Mouse (Mus musculus) T-cell, adult 2 months (primary cell): ENCODE results near the gene Golph3.

Source experiments
- DNase-seq: peaks from one replicate; pipeline ENCODE4 v3.0.0; 2022; ENCODE audit warnings: low spot score

Gene Golph3

DNA sequence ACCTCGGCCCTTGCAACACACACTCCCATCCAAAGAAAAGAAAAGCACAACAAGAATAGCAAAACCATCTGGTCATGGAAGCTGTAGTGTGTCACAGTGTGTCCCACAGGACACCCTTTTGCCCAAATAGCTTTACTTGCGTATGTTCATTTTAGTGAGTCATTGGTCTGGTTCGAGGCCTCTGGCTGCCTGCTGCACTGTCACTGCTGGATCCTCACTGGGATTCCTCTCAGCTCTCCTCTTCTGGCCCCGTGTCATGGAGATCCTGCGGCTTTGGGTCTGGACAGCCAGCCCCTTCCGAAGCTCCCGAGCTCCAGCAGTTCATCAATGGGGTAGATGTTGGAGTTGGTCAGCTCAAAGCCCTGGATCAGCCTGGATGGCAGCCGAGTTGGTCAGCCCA is 2.8 kb upstream of the Golph3 start:
- DNase-seq: no peak

DNA sequence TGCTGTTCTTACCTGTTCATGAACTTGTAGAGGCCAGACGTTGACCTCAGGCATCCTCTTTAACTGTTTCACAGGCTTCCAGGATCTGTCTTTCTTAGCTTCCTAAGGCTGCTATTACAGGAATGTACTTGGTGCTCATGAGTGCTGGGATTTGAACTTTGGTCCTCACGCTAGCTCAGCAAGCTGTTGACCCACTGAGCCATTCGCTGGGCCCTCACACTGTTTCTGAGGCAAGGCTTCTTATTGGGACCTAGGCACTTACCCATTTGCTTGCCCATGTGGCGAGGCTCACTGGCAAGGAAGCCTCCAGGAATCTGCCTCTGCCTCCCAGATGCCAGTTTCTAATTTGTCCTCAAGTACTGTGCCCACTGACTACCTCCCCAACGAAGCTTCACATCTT is 1.4 kb upstream of the Golph3 start:
- no peak for DNase-seq

GRCm38 (mm10) chr15:12320441-12321090 is 684 bp upstream of the Golph3 start:
- DNase-seq: no peak

DNA sequence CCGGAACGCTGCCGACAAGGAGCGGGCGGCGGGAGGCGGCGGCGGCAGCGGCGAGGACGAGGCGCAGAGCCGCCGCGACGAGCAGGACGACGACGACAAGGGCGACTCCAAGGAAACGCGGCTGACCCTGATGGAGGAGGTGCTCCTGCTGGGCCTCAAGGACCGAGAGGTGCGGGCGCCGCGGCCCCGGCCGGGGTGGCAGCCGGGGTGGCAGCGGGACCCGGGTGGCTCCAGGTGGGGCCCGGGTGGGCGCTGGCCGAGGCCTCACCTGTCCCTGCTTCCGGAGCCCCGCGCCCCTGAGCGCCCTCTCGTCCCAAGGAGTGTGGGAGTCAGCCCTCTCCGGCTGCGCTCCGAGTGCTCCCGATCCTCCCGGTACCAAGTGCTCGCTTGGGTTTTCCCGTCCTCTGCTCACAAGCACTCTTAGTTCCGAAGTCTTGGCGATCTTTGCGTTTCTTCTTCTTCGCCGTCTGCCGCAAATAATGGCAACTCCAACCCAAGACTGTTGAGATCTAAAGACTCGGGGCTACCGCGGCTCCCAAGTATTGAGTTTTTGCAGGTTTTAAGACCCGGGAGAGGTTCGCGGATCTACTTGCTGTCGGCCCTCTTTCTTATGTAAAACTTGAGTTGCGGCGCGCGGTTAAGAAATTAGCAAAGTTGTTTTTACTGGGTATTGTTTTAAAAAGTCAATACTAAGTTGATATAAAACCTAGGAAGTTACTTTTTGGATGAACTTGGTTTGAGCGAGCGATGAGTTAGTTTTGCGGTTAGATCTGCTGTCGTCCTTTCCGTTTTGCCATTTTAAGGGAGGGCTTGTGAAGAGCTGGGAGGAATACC is 755 bp downstream of the Golph3 start, which contains the start of gene 1810049J17Rik:
1810049J17Rik (minus strand) TSS at position 112 of the 834 bp plus-strand sequence.
- DNase-seq: peak; percentile 33

GRCm38 (mm10) chr15:12322676-12323402 is 1.6 kb downstream of the Golph3 start:
- DNase-seq: no peak

DNA sequence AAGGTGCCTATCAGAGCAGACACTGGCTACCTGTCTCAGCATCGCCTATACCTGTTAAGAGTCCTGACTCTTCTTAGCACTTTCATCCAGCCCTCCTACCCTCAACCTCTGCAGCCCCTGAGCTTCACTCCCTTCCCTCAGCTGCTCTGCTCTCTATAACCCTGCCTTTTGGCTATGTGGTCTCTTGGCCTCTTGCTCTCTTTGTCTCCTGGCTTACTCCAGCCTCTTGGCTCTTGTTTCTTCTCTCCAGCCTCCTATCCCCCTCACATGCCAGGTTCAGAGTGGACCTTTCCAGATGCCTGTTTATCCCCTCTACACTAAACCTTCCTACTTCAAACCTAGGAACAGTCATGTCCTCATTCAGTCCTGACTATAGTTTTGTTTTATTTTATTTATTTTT is 3.1 kb downstream of the Golph3 start:
- no peak for DNase-seq

- DNase-seq: no peak
These were observed 9.1 kb downstream of the Golph3 start for GRCm38 (mm10) chr15:12330389-12330788.

DNA sequence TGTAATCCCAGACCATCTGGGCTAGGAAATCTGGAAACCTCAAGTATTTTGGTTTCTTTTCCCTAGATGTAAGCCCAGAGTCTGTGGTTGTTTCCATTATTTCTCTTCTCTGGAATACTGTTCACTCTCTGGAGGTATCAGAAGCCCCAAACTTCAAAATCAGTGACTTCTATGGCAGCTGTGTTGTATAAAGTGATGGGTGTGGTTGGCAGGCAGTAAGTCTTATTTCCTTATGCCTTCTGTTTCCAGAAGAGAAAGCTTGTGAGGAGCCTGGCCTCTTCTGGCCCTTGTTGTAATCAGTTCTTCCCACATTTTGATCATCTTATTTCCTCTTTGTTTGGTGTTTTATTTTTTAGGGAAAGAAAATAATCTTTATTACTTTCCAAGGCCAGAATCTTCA is 9.6 kb downstream of the Golph3 start:
- DNase-seq: no peak

GRCm38 (mm10) chr15:12331300-12331699 is 10.1 kb downstream of the Golph3 start:
- no peak for DNase-seq

GRCm38 (mm10) chr15:12334381-12334780 is 13.1 kb downstream of the Golph3 start:
- no peak for DNase-seq

- DNase-seq: no peak
These were observed 16.0 kb downstream of the Golph3 start for GRCm38 (mm10) chr15:12337030-12337778.

- DNase-seq: no peak
These were observed 16.5 kb downstream of the Golph3 start for GRCm38 (mm10) chr15:12337779-12338137.

DNA sequence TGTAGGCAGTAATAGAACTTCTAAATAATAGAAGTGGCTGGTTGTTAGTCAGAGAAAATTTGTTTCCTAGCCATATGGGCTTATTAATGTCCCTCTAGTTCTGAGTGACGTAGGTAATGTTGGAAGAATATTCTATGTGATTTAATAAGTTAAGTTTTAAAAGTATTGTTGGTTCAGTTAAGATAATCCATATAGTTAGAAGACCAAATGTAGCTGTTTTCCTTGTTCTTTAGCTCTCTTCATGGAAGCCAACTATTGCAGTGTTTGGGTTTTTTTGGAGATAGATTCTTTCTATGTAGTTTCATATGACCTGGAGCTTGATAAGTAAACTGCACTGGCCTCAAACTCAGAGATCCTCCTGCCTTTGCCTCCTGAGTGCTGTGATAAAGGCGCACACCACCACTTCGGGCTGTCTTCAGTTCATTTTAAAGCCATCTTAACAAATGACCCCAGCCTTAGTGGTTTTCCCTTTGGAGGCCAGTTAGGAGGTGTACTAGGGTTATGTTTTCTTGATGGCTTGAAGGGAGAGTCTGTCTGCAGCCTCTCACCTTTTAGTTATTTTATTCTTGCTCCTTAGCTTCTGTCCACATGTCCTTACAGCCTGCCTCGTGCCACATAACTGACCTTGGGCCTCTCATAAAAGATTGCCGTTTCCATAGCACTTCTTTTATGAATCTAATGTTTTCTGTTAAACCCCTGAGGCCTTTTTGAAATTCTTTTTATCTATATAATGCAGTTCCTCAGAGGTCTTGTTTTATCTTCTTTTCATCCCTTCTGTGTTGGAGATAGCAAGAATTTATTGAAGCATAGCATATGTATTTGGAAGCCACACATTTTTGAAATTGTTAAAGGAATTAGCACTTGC is 19.5 kb downstream of the Golph3 start:
- DNase-seq: no peak

DNA sequence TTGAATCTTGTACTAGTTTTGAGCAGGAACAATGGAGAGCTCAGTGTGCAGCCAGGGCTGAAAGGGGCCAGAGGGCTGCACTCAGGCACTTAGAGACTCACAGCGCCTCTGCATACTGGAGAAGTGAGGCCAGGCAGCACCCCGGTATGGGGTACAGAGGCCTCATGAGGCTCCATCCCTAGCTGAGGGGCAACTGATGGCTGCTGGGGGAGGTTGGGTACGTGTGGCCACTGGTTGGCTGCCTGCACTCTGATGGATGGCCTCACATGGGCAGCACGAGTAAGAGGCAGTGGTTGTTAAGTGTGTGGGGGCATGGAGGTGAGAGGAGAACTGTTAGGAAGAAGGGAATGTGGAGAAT is 20.1 kb downstream of the Golph3 start:
- DNase-seq: no peak

DNA sequence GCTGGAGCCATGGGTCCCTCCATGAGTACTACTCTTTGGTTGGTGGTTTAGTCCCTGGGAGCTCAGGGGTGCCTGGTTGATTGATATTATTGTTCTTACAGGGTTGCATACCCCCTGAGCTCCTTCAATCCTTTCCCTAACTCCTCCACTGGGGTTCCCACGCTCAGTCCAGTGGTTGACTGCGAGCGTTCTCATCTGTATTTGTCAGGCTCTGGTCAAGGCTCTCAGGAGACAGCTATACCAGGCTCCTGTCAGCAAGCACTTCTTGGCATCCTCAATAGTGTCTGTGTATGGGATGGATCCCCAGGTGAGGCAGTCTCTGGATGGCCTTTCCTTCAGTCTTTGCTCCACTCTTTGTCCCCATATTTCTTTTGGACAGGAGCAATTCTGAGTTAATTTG is 25.7 kb downstream of the Golph3 start:
- no peak for DNase-seq

- DNase-seq: peak; percentile 12
These were observed 27.7 kb downstream of the Golph3 start for GRCm38 (mm10) chr15:12348950-12349349.

DNA sequence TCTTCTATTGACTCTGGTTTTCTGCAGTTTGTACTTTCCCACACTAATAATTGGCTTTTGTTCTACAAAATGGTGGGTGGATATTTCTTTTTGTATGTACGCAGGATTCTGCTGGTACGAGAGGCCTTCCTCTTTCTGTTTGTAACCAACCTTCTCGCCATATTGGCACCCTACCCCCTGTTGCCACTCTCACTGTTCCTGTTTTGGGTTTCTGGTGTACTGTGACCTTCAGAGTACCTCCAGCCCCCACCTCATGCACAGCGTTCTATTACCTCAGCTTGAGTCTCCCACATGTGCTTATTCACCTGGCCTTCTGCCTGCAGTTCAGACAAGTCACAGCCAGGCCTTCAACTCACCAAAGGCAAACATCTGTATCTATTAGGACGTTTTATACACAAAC is 28.6 kb downstream of the Golph3 start:
- DNase-seq: no peak

DNA sequence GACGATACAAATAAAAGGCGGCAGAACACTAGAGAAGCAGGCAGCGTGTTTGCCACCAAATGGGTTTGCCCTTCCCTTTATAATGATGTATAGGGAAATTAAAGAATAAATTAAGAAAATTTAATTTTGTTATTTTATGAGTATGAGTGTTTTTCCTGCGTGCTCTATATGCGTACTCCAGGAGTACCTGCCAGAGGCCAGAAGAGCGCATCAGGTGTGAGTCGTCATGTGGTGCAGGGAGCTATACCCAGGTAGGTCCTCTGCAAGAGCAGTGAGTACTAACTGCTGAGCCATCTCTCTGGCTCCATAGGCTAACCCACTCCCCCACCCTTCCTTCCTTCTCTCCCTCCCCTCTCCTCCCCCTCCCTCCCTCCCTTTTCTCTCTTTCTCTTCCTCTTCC is 30.2 kb downstream of the Golph3 start:
- DNase-seq: no peak

GRCm38 (mm10) chr15:12354281-12354810 is 33.1 kb downstream of the Golph3 start:
- no peak for DNase-seq

GRCm38 (mm10) chr15:12355261-12355660 is 34.0 kb downstream of the Golph3 start:
- no peak for DNase-seq

DNA sequence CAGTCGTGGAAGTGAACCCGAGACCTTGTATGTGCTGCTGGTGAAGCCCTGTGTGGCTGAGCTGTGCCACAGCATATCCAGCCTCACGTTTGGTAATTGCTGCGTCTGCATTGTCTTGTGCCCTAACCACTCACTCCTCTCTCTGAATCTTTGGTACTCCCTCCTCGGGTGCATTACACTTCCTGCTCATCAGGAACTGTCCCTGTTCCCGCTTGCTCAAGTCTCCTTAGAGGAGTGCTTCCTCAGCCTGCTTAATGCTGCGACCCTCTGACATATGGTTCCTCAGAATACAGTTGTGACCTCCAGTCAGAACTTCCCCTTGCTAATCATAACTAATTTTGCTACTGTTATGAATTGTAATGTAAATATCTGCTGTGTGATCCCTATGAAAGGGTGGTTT is 34.7 kb downstream of the Golph3 start:
- no peak for DNase-seq
